Mouse (Mus musculus) heart, adult 18-20 months (tissue): ENCODE results near the gene Snap23. TPM values are rescaled to one million over a fixed set of nuclear protein-coding genes. Genes with fewer than 3 reads are reported as not detected.
"Not testable (repeated sequence)": the region's sequence is repeated elsewhere in the genome, so short reads cannot be mapped to it uniquely, and the experiment has no call there.

Experiments
- DNase-seq, 2 experiments: peaks; one replicate each; pipeline ENCODE4 v3.0.0; 2021 to 2022; ENCODE audit warnings: mixed read lengths in 1 of 2
- long read RNA-seq, 2 experiments: library from polyadenylated mRNA; stranded (forward); transcript quantifications; one replicate each; pipeline ENCODE4 v2.0.0; 2021
- total RNA-seq, 2 experiments: library from RNA; stranded (reverse); gene quantifications; 2 replicates each; pipeline ENCODE4 v1.2.3; 2021

The Snap23 gene
- 10 to 100 TPM; 59.0 to 59.7 TPM for total RNA-seq
- long read RNA-seq, experiment 1, transcript Snap23-203 (9 exons, 2,730 nt), result minor isoform, 13 of 35 reads
- long read RNA-seq, experiment 1, transcript Snap23-202 (8 exons, 2,723 nt), result major isoform, 16 of 35 reads
- long read RNA-seq, experiment 1, partial matches to known transcripts, result 2 of 35 reads
- long read RNA-seq, experiment 1, other reads (novel, unspliced or antisense), result 1 of 35 reads
- long read RNA-seq, experiment 2, transcript Snap23-202 (8 exons, 2,723 nt), result minor isoform, 9 of 26 reads
- long read RNA-seq, experiment 2, transcript Snap23-203 (9 exons, 2,730 nt), result major isoform, 15 of 26 reads
- long read RNA-seq, experiment 2, partial matches to known transcripts, result 0 of 26 reads
- long read RNA-seq, experiment 2, other reads (novel, unspliced or antisense), result 2 of 26 reads

DNA sequence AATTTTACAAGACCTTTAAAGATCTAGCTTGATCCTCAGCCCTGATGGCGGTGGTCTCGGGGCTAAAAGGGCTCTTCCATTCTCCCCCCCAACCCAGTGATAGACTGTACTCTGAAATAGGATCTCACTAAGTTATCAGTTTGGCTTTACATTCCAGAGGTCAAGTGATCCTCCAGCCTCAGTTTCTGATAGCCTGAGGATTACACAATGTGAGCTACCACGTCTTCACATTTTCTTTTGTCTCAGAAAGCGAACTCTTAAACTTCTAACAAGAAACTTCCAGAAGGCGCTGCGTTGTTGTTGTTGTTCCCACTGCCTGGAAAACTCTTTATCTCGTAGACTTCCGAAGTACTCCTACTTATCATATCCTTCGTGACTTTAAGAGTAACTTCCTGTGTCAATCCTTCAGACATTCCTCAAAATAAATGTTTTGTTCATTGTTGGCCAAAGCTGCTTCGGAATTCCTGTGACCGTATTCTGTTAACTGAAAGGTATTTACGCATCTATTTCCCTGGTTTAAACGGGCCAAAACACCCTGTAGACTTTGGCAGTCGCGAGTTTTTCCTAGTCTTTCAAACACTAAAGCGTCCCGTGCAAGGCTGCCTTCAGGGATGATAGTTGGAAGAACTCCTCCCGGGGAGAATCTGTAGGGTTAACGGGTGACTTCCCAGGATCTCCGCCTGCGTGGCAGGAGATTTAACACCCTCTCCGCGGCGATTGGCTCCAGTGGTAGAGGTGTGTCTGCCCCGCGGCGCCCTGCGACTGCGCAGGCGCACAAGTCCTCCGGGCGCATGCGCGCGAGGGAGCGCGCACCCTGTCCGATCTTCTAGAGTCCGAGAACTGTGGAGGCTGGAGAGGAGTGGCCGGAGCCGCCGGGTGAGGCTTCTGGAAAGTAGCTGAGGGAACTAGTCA is at the start of gene Snap23:
Snap23 (plus strand) TSS at position 786 of the 912 bp plus-strand sequence.
- peak; percentile 95 to 98 for DNase-seq

DNA sequence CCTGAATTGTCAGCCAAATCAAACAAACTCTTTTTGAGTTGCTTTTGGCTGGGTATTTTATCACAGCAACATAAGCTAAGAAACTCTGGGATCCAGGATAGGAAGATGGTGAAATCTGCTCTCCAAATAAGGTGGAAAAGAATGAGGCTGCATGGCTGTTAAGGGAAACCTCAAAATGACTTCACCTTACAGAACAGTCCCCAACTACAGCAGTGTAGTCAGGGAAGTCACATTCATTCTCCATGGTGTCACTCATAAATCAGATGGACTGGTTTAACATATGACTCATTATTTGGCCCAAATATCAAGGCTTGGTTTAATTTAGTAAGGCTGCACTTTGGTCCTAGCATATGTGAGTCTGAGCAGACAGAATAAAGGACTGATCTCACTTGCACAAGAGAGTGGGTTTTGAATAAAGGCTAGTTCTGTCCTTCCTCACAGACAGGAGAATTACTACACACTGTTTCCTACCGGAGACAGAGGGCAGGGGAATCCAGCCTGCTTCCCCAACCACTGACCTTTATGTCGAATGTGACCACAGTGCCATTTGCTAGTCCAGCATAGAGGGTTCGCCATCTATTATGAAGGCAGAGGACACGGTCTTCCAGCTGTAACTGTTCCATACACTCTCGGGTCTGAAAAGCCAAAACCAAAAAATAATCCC is 48.8 kb upstream of the Snap23 start:
- DNase-seq, result no peak

DNA sequence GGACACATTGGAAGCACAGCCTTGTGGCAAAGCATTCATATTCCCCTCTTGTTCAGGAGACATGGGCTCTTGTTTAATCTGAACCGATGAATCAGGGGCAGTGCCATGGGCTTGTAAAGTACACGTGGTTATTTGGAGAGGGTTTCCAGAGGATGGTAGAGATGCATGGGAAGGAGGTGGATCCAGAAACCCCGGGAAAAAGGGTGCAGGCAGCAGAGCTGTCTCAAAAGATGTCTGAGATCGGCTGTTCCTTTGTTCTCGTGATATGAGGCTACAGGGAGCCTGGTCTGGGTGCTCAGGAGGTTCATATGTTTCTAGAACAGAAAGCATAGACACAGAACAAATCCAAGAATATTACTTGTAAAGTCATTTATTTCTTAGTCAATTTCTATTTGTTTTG is 40.7 kb upstream of the Snap23 start:
- no peak for DNase-seq

DNA sequence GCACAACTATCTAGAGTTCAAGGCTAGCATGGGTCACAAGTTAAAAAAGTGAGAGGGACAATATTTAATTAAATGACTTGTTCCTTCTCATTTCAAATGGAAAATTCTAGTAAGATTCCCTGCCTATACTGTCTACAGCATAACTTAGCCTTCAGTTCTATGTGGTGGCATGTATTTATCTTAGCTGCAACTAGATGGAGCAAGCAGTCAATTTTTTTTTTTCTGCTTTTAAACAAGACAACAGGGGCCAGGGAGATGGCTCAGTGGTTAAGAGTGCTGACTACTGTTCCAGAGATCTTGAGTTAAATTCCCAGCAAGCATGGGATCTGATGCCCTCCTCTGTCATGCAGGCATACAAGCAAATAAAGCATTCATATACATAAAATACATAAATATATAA is 37.9 kb upstream of the Snap23 start:
- DNase-seq, result no peak

DNA sequence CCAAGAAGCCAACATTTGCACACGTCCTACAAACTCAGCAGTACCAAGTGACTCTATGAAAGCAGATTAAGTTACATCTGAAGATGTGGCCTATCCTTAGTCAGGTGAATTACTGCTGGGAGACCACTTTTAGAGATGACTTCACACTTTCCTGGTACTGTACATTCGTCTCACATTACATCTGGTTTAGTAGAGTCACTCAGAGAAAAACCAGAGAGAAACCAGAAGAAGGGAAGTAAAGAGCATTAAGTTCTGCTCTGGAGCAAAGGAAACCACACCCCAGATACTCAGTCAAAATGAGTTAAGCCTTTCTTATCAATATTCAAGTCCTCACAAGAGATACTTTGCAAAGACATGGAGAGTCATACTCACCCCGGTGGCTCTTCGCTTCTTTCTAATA is 36.2 kb upstream of the Snap23 start:
- DNase-seq, result no peak

DNA sequence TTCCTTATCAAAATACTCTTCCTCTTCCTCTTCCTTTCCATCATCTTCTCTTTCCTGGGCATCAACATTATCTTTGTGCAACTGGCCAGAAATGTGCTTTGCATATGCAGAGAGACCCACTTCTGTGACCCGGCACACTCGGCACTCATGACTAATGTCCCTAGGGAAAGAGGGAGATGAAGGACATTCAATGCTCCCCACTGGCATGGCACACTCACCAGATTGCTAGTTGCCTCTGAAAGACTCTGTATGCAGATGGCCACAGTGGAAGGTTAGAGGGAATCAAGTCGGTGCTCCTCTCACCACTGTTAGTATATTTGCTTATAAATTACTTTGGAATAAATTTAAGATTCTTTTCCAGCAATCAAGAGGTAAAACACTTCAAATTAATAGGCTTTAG is 28.1 kb upstream of the Snap23 start:
- DNase-seq, result peak; percentile 35 to 61

- peak; percentile 92 to 96 for DNase-seq
These were observed 27.7 kb upstream of the Snap23 start for GRCm38 (mm10) chr2:120539778-120540208.

- no peak for DNase-seq
These were observed 22.7 kb upstream of the Snap23 start for GRCm38 (mm10) chr2:120544732-120545131.

DNA sequence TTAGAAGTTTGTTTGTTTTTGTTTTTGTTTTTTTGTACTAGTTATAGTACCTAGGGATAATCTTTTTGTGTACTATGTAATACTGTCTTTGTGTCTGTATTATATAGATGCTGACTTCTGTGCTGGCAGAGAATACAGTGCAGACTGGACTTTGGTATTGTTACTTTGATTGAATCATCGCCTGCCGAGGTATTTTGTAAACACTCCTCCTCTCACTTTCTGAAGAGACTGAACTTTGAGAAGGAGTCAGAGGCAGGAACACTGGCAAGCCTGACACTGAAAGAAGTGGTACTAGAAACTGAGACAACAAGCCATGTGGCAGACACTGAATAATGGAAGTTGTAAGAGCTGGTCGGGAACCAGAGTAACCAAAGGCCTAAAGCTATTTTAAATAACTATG is 10.6 kb upstream of the Snap23 start:
- no peak for DNase-seq

DNA sequence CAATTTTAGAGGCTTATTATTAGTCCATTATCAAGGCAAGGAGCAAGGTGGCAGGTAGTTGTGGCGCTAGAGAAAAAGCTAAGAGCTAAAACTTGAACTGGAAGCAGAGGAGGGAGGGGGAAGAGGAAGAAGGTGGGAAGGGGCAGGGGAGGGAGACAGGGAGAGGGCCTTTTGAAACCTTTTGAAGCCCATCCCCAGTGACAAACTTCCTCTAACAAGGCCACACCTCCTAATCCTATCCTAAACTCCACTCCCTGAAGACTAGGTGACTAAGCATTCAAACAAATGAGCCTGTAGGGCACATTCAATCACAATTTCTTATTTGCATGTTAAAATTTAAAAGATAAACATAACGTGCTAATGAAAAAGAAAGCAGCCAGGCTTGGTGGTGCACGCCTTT is 8.7 kb upstream of the Snap23 start:
- DNase-seq, result peak in 1 of 2 experiments; percentile 14

GRCm38 (mm10) chr2:120561524-120561923 is 5.9 kb upstream of the Snap23 start:
- no peak for DNase-seq

DNA sequence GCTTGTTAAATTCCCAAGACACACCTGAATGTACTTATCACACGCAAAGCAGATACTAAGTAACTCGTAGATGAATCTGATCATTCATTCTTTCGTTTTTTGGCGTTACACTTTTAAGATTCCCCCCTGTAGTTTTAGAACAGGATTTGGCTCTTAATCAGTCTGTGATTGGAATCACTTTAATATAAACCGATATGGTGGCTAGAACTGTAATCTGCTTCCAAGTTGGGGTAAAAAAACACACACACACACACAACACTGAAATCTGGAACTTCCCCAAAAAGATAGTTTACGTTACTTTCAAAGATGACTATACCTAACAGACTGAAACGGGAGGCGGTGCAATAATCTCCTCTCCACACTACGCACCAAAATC is 4.6 kb upstream of the Snap23 start:
- DNase-seq, result no peak

GRCm38 (mm10) chr2:120563235-120563990 is 4.1 kb upstream of the Snap23 start, which contains the start of gene Zfp106:
Zfp106 (minus strand) TSS chr2:120563843.
- DNase-seq, result peak; percentile 92 to 93

- DNase-seq, result not testable (repeated sequence)
These were observed 2.8 kb upstream of the Snap23 start for GRCm38 (mm10) chr2:120564548-120565188.

- no peak for DNase-seq
These were observed 2.1 kb upstream of the Snap23 start for GRCm38 (mm10) chr2:120565363-120565762.

DNA sequence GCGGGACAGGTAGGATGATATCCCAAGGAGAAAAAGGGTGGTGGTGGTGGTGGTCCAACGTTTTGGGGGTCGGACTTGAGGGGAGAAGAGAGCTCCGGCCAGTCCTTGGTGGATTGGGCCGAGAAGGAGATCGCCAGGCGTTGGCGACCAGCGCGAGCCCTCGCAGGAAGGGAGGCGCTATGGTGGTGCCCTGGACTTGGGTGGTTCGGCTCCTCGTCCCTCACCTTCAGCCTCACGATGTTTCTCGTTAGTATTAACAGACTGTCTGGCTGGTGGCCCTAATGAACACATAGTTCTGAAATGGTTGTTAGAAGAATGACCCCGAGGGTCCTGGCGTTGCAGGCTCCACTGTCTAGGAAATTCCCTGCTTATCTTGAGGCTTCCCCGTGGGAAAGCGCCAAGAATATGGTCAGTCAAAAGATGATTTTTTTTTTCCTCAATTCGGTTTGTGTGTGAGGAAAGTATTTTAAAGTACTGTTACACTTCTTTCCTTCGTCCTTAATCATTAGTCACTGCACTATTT is 388 bp downstream of the Snap23 start:
- DNase-seq, result no peak

DNA sequence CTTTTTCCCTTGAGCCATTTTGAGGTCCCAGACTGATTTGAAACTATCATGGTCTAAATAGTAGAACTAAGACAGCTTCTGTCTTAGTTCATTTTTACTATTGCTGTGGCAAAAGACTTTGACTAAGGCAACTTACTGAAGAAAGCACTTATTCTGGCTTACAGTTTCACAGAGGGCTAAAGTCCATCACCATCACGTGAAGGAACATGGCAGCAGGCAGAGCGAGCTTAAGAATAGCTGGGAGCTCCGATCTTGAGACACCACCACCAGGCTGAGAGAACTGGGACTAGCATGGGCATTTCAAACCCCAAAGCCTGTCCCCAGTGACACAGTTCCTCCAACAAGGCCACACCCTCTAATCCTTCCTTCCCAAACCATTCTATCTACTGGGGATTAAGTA is 3.6 kb downstream of the Snap23 start:
- DNase-seq, result no peak

- not testable (repeated sequence) for DNase-seq
These were observed 4.7 kb downstream of the Snap23 start for GRCm38 (mm10) chr2:120572161-120572560.

- no peak for DNase-seq
These were observed 7.7 kb downstream of the Snap23 start for GRCm38 (mm10) chr2:120575121-120575520.

DNA sequence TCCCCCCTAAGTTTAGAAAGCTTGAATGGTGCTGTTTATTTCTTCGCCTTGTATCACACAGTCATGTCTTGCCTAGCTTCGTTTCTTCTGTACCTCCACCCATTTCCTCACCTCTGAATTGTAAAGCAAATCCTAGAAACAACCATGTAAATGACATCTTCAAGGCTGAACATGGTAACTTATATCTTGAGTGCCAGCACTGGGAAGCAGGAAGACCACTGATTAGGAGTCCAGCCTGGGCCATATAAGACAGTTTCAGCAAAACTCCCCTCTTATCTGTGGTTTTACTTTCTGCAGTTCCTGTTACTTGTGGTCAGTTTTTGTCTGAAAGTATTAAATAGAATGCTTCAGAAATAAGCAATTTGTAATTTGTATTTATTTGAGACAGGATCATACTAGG is 8.5 kb downstream of the Snap23 start:
- no peak for DNase-seq

GRCm38 (mm10) chr2:120577799-120578198 is 10.3 kb downstream of the Snap23 start:
- no peak for DNase-seq
